Mouse (Mus musculus): Measurements from ENCODE around the gene Rtl10. TPM values are rescaled to one million over a fixed set of nuclear protein-coding genes. Genes with fewer than 3 reads are reported as not detected.
"Not testable (repeated sequence)": the region's sequence is repeated elsewhere in the genome, so short reads cannot be mapped to it uniquely, and the experiment has no call there.

Gene Rtl10
- polyA plus RNA-seq, 1 experiment from 2014 or later, result 0.70 TPM

DNA sequence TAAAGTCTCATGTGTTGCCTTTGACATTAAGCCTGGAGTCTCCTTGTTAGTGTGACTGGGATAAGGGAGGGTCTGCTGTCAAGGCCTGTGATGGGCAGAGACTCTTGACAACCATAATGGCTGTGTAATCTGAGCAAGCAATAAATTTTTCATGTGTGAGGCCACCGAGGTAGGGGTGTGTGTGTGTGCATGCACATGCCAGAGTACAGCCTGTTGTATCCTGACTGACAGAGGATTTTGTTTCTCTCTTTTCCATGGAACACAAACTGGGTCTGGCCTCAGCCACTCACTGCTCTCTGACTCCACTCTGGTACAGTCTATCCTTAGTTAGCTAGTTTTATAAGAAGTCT is 8.5 kb downstream of the Rtl10 start:
- no peak overlapping the region for H3K9ac ChIP-seq
- H3K4me2 ChIP-seq, result no peak overlapping the region
- no peaks in the 10 kb centered on the region for H3K27me3 ChIP-seq
- no peak for ATAC-seq (ENCODE audit: insufficient read depth)
- H3K4me3 ChIP-seq (replicated peaks), result no peak overlapping the region
- WGBS (ENCODE audit: insufficient replicate concordance), result 45% methylated on average over 1 of the region's 1 CpGs
- no peak overlapping the region for H3K27ac ChIP-seq (replicated peaks)
- no peaks in the 10 kb centered on the region for H3K4me1 ChIP-seq (replicated peaks)
- H3K9me3 ChIP-seq (replicated peaks), result no peaks in the 10 kb centered on the region
- peaks cover 3% of the 10 kb centered on the region; the same call in 1 of the 2 replicates for H3K36me3 ChIP-seq (replicated peaks)

DNA sequence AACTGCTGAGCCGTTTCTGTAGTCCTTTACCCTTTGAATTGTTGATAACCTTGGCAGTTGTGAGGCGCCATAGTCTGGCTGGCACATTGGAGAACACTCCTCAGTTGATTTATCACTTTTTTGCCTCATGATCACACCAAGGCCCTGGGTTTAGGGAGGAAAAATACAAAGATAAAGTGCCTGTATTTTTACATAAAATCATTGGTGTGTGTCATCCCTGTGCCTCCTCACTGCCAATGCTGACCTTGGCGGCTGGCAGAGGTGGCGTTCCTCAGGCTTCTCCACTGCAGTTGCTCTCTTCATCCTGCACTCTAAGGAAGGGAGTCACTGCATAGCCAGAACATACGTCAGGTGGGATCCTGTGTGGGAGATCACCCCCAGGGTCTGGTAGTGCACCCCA is 13.0 kb downstream of the Rtl10 start:
- ATAC-seq (ENCODE audit: insufficient read depth), result no peak
- Histone ChIP-seq H3K4me3 (replicated peaks) (no peak overlapping the region), H3K9ac (no peak overlapping the region), H3K36me3 (replicated peaks) (no peaks in the 10 kb centered on the region), H3K27me3 (no peaks in the 10 kb centered on the region), H3K4me1 (replicated peaks) (no peaks in the 10 kb centered on the region), H3K9me3 (replicated peaks) (no peaks in the 10 kb centered on the region), H3K4me2 (no peak overlapping the region), H3K27ac (replicated peaks) (no peak overlapping the region)
- WGBS (ENCODE audit: insufficient replicate concordance), result 67% methylated on average over 5 of the region's 5 CpGs

DNA sequence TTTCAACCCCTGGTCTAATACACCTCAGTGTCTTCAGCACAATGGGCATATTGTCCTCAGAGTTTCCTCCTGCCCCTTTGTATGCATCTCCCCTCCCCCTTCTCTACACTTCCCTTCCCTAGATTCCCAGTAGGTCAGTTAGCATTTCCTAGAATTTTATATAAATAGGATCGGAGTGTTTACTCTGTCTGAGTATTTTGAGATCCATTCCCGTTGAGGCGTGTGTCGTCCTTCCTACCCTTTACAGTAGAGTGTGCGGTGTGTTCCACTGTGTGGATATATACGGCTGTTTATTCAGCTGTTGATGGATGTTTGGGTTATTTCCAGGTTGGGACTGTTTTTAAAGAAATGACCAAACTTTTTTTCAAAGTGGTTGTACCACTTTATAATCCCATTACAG is 14.8 kb downstream of the Rtl10 start:
- H3K9ac ChIP-seq, result no peak overlapping the region
- 67% methylated on average over 6 of the region's 6 CpGs for WGBS (ENCODE audit: insufficient replicate concordance)

DNA sequence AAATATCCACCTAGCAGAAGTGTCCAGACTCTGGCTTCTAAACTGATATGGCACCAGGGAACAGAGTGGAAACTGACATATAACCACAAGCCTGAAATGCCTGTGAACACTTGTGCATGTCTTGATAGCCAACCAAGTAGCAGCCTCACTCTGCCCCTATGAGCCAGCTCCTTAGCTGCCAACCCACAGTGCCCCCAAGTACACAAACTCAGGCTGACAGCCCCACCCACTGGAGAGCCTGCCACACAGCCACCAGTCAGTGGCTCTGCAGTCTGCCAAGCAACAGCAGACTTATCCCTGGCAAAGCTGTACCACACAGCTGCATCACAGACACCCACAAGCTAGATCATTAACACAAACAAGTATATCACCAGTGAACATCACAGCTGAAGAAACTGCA is 19.4 kb downstream of the Rtl10 start:
- Histone ChIP-seq H3K4me1 (replicated peaks) (no peaks in the 10 kb centered on the region), H3K27me3 (no peaks in the 10 kb centered on the region), H3K27ac (replicated peaks) (no peak overlapping the region), H3K4me3 (replicated peaks) (no peak overlapping the region), H3K36me3 (replicated peaks) (no peaks in the 10 kb centered on the region), H3K9ac (no peak overlapping the region), H3K9me3 (replicated peaks) (no peaks in the 10 kb centered on the region), H3K4me2 (no peak overlapping the region)
- no peak for ATAC-seq (ENCODE audit: insufficient read depth)

More for the DNA sequence above, 14.8 kb downstream of the Rtl10 start:
- Histone ChIP-seq H3K27me3 (no peaks in the 10 kb centered on the region), H3K27ac (replicated peaks) (no peak overlapping the region), H3K4me1 (replicated peaks) (no peaks in the 10 kb centered on the region), H3K36me3 (replicated peaks) (no peaks in the 10 kb centered on the region), H3K4me3 (replicated peaks) (no peak overlapping the region), H3K9me3 (replicated peaks) (no peaks in the 10 kb centered on the region), H3K4me2 (no peak overlapping the region)
- no peak for ATAC-seq (ENCODE audit: insufficient read depth)

DNA sequence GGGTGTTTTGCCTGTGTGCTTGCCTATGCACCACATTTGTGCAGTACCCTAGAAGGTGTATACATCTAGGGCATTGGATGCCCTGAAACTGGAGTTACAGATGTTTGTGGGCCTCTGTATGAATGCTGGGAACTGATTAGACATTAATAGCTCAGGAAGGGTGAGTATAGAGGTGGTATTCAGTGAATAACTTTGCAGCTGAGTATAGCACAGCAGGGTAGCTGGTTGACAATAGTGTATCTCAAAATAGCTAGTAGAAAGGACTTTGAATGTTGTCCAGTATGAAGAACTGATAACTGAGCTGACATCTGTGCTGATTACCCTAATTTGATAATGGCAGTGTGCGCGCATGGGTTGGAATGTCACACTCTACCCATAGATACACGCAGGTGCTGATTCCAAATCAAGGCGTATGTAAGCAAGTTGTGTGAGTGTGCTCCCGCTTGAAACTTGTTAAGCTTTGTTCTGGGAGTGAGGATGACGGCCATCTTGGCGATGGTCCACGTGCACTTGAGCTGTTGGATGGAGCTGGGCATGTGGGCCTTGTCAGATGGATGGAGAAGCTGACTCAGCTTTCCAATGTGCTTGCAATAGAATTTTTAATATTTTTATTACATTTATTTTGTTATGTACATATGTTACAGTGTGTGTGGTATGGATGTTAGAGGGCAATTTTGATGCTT is 25.0 kb downstream of the Rtl10 start:
- no peak overlapping the region for H3K27ac ChIP-seq (replicated peaks)

DNA sequence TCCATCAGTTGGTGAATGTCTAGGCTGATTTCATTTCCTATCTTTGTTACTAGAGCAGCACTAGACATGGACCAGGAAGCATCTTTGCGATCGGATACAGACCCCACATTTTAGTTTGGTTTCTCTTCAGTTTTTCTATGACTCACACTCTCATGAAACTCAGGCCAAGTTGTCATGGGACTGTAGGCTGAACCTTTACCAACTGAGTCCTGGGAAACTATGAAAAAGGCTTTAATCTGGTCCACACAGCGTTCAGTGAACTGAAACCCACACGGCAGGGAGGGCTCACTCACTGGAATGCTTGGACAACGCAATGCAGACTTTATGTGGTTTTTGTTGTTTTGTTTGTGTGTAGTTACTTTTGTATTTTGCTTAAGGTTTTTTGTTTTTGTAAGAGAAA is 30.0 kb downstream of the Rtl10 start:
- Histone ChIP-seq H3K9ac (no peak overlapping the region), H3K9me3 (replicated peaks) (no peaks in the 10 kb centered on the region), H3K4me2 (no peak overlapping the region), H3K27me3 (no peaks in the 10 kb centered on the region), H3K4me3 (replicated peaks) (no peak overlapping the region), H3K36me3 (replicated peaks) (no peaks in the 10 kb centered on the region), H3K27ac (replicated peaks) (no peak overlapping the region), H3K4me1 (replicated peaks) (no peaks in the 10 kb centered on the region)
- no peak for ATAC-seq (ENCODE audit: insufficient read depth)
- WGBS (ENCODE audit: insufficient replicate concordance), result 74% methylated on average over 5 of the region's 5 CpGs

More for the DNA sequence above, 25.0 kb downstream of the Rtl10 start:
- Histone ChIP-seq H3K27me3 (no peaks in the 10 kb centered on the region), H3K4me2 (no peak overlapping the region), H3K9ac (no peak overlapping the region), H3K36me3 (replicated peaks) (no peaks in the 10 kb centered on the region), H3K4me3 (replicated peaks) (no peak overlapping the region), H3K4me1 (replicated peaks) (no peaks in the 10 kb centered on the region), H3K9me3 (replicated peaks) (no peaks in the 10 kb centered on the region)
- 78% methylated on average over 8 of the region's 8 CpGs for WGBS (ENCODE audit: insufficient replicate concordance)
- no peak for ATAC-seq (ENCODE audit: insufficient read depth)

DNA sequence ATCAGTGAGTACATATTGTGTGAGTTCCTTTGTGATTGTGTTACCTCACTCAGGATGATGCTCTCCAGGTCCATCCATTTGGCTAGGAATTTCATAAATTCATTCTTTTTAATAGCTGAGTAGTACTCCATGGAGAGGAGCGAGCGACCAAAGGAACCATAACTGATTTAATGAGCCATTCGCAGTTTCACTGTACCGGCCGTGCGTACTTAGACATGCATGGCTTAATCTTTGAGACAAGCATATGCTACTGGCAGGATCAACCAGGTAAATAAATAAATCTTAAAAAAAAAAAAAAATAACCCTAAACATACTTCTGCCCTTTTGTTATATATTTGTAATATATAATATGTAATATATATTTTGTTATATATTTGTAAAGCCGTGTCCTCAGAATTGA is 34.4 kb downstream of the Rtl10 start:
- not testable (repeated sequence) for H3K4me2 ChIP-seq
- WGBS (ENCODE audit: insufficient replicate concordance), result 87% methylated on average over 7 of the region's 7 CpGs

DNA sequence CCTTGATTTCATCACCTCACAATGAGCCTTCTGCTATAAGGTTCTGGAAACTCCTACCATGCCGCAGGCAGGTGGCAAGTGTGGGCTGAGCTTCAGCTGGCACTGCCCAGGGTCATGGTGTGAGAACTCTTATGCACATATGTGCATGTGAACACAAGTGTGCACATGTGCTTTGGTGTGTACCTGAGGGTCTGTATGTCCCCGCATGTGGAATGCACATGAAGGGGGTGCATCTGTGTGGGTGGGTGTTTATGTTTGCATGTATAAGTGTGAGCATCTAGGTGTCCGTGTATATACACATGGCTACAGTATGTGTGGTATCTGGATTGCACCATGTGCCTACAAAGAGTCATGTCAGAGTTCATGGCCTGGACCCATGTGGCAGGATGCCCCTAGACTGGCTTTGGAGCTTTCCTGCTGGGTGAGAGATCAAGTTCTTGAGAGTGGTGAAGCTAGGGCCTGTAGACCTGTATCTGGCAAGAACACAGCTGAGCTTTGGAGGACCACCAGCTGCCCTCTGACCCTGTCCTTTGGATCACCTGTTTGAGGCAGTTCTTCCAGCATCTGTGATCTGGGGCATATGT is 38.8 kb downstream of the Rtl10 start:
- Histone ChIP-seq H3K36me3 (replicated peaks) (no peaks in the 10 kb centered on the region), H3K4me3 (replicated peaks) (no peak overlapping the region), H3K4me1 (replicated peaks) (no peaks in the 10 kb centered on the region), H3K27me3 (no peaks in the 10 kb centered on the region), H3K4me2 (no peak overlapping the region), H3K9ac (no peak overlapping the region), H3K27ac (replicated peaks) (no peak overlapping the region), H3K9me3 (replicated peaks) (no peaks in the 10 kb centered on the region)
- no peak for ATAC-seq (ENCODE audit: insufficient read depth)
- 64% methylated on average over 3 of the region's 3 CpGs for WGBS (ENCODE audit: insufficient replicate concordance)

More for the DNA sequence above, 34.4 kb downstream of the Rtl10 start:
- H3K9me3 ChIP-seq (replicated peaks); H3K4me3 ChIP-seq (replicated peaks); H3K4me1 ChIP-seq (replicated peaks); H3K27ac ChIP-seq (replicated peaks); H3K27me3 ChIP-seq; H3K9ac ChIP-seq; H3K36me3 ChIP-seq (replicated peaks): not testable (repeated sequence)
- peak; percentile 100 for ATAC-seq (ENCODE audit: insufficient read depth)

DNA sequence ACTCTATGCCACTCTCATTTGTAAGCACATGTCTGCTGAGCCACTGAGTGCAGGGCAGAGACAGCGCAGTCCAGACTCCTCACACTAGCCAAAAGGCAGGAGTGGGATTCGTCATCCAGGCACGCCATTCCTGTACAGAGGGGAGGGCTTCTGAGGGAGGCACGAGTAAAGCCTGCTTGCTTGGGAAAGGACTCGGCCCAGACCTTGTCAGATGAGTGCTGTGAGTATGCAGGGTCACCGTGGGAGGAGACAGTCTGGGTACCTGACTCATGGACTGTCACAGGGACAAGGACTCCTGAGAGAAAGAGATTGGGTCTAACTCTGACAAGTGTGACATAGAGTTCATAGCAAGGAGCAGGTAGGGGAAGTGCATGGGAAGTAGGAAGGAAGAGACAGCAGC is 40.6 kb downstream of the Rtl10 start:
- Histone ChIP-seq H3K9me3 (replicated peaks) (no peaks in the 10 kb centered on the region), H3K9ac (no peak overlapping the region), H3K4me3 (replicated peaks) (no peak overlapping the region), H3K4me1 (replicated peaks) (no peaks in the 10 kb centered on the region), H3K27me3 (no peaks in the 10 kb centered on the region), H3K36me3 (replicated peaks) (no peaks in the 10 kb centered on the region), H3K4me2 (no peak overlapping the region), H3K27ac (replicated peaks) (no peak overlapping the region)
- WGBS (ENCODE audit: insufficient replicate concordance), result 58% methylated on average over 6 of the region's 6 CpGs
- ATAC-seq (ENCODE audit: insufficient read depth), result no peak

DNA sequence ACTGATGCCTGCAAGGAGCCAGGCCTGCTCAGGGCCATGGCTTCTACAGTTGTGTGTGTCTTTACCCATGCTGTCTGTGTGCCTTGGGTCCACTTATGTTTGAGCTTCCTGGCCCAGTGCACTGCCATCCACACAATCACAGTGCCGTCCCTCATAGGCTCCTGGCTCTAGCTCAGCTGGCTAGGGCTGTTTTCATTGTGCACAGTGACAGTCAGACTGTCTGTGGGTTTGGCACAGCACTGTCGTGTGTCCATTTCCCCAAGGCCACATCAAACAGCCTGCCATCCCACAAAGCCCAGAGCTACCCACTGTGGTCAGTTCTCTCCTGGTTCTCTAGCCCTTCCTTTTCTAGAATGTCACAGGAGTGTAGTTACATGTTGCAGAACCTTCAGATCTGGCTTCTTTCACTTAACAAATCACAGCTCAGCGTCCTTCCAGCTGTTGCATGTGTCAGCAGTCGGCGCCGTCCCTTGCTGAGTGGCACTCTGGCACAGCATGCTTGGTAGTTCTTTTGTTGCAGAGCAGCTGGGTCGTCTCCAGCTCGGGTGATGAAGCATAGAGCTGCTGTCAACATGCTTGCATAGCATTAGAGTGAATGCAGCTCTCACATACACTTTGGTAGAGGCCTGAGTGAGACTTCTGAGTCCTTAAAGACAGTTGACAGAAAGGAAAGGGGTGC is 44.6 kb downstream of the Rtl10 start:
- Histone ChIP-seq H3K27ac (replicated peaks) (no peak overlapping the region), H3K36me3 (replicated peaks) (no peaks in the 10 kb centered on the region), H3K4me1 (replicated peaks) (no peaks in the 10 kb centered on the region), H3K4me3 (replicated peaks) (no peak overlapping the region), H3K9ac (no peak overlapping the region), H3K4me2 (no peak overlapping the region), H3K27me3 (no peaks in the 10 kb centered on the region), H3K9me3 (replicated peaks) (no peaks in the 10 kb centered on the region)
- no peak for ATAC-seq (ENCODE audit: insufficient read depth)
- WGBS (ENCODE audit: insufficient replicate concordance), result 72% methylated on average over 8 of the region's 8 CpGs

DNA sequence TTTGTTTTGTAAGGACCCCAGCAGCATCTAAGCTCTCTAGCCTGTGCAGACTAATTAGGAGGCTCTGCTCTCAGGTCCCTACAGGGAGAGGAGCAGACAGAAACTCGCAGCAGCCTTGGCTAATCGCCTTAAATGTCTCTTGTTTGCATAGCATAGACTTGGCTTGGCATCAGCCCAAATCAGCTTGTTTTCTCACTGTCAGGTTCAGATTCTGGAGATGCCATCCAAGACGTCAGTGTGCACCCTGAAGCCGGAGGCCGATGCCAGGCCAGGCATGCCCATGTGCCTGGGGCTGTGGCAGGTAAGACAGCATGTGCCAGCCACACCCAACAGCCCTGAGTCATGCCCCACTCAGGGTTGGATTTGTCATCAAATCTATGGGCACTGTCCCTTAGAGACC is 49.2 kb downstream of the Rtl10 start:
- no peak overlapping the region for H3K27ac ChIP-seq (replicated peaks)
- WGBS (ENCODE audit: insufficient replicate concordance), result 72% methylated on average over 5 of the region's 5 CpGs
- no peak overlapping the region for H3K9ac ChIP-seq
- H3K36me3 ChIP-seq (replicated peaks), result no peaks in the 10 kb centered on the region
- H3K4me3 ChIP-seq (replicated peaks), result no peak overlapping the region
- no peak for ATAC-seq (ENCODE audit: insufficient read depth)
- no peaks in the 10 kb centered on the region for H3K9me3 ChIP-seq (replicated peaks)
- no peaks in the 10 kb centered on the region for H3K4me1 ChIP-seq (replicated peaks)
- no peaks in the 10 kb centered on the region for H3K27me3 ChIP-seq
- H3K4me2 ChIP-seq, result no peak overlapping the region

Measured in liver, embryonic 15.5 days (tissue).